Mouse (Mus musculus): ENCODE data around the gene Enpp3.

GRCm38 (mm10) chr10:24805876-24806275 is 36.7 kb downstream of the Enpp3 start:
- no peak for TF ChIP-seq CTCF (IDR thresholded peaks at IDR 0.05; ENCODE audit: low read depth)
- no peak for TF ChIP-seq EP300 (optimal IDR thresholded peaks at IDR 0.05)
